Mouse (Mus musculus) MEL (cell line): ENCODE results near the gene Spop. TPM values are rescaled to one million over a fixed set of nuclear protein-coding genes. Genes with fewer than 3 reads are reported as not detected.

ENCODE experiments used
- DNase-seq: peaks from one replicate; pipeline ENCODE4 v3.0.0; 2011; ENCODE audit warnings: low read depth, low spot score
- H3K27ac ChIP-seq: 2 replicates; pipeline ENCODE4 v1.5.1; 2012; ENCODE audit warnings: low read depth, mild to moderate bottlenecking, control low read depth, low read length, moderate library complexity; ENCODE audit not compliant: control insufficient read depth
- H3K27me3 ChIP-seq, 2 experiments: fragments of 150-350 bp in 1 of 2; sonication (generic) in 1 of 2; 2 replicates each; pipeline ENCODE4 v1.6.1; 2012; ENCODE audit warnings: low read length in 2 of 2, mild to moderate bottlenecking in 2 of 2, improper control_type of control experiment in 1 of 2, moderate library complexity in 1 of 2; ENCODE audit not compliant: insufficient read depth in 2 of 2, control insufficient read depth in 1 of 2
- H3K36me3 ChIP-seq, 2 experiments: 2 replicates each; pipeline ENCODE4 v1.6.1; 2012 to 2014; ENCODE audit warnings: low read length in 2 of 2, improper control_type of control experiment in 1 of 2, inconsistent platforms in 1 of 2, mild to moderate bottlenecking in 1 of 2; ENCODE audit not compliant: insufficient read depth in 2 of 2, control insufficient read depth in 1 of 2
- H3K4me1 ChIP-seq, 2 experiments: fragments of 150-350 bp in 1 of 2; sonication (generic) in 1 of 2; 2 replicates each; pipeline ENCODE4 v1.6.1; 2012; ENCODE audit warnings: low read length in 2 of 2, improper control_type of control experiment in 1 of 2, mild to moderate bottlenecking in 1 of 2; ENCODE audit not compliant: insufficient read depth in 2 of 2, control insufficient read depth in 1 of 2
- H3K4me3 ChIP-seq, 2 experiments: fragments of 150-350 bp in 1 of 2; sonication (generic) in 1 of 2; 2 replicates each; pipeline ENCODE4 v1.5.1; 2012; ENCODE audit warnings: low read depth in 2 of 2, low read length in 2 of 2, mild to moderate bottlenecking in 2 of 2, moderate library complexity in 2 of 2, control low read depth in 1 of 2, improper control_type of control experiment in 1 of 2; ENCODE audit not compliant: control insufficient read depth in 1 of 2, insufficient read depth in 1 of 2
- H3K79me2 ChIP-seq: 2 replicates; pipeline ENCODE4 v1.6.1; 2012; ENCODE audit warnings: mild to moderate bottlenecking, low read length, moderate library complexity; ENCODE audit not compliant: control insufficient read depth, poor library complexity, insufficient read depth
- H3K9ac ChIP-seq: 2 replicates; pipeline ENCODE4 v1.6.1; 2012; ENCODE audit warnings: low read depth, mild to moderate bottlenecking, control low read depth, low read length, moderate library complexity; ENCODE audit not compliant: control insufficient read depth, poor library complexity, severe bottlenecking
- H3K9me3 ChIP-seq: fragments of 150-350 bp; sonication (generic); replicated peaks from 2 replicates; pipeline ENCODE4 v1.6.1; 2012; ENCODE audit warnings: mild to moderate bottlenecking, low read length, improper control_type of control experiment, moderate library complexity; ENCODE audit not compliant: insufficient read depth
- BHLHE40 ChIP-seq: IDR thresholded peaks from 2 replicates; pipeline ENCODE4 v1.6.1; 2012; ENCODE audit warnings: low read depth, mild to moderate bottlenecking, inconsistent platforms, low read length, improper control_type of control experiment, borderline replicate concordance
- CHD1 ChIP-seq: IDR thresholded peaks from 2 replicates; pipeline ENCODE4 v1.6.1; 2012; ENCODE audit warnings: low read depth, mild to moderate bottlenecking, inconsistent platforms, low read length, improper control_type of control experiment
- CTCF ChIP-seq, 3 experiments: IDR thresholded peaks in 2 of 3; conservative IDR thresholded peaks in 1 of 3; 2 replicates each; pipeline ENCODE4 v1.5.1; 2011 to 2012; ENCODE audit warnings: low read length in 3 of 3, low read depth in 2 of 3, mild to moderate bottlenecking in 2 of 3, improper control_type of control experiment in 1 of 3, inconsistent platforms in 1 of 3, mixed read lengths in 1 of 3, moderate library complexity in 1 of 3; ENCODE audit not compliant: control insufficient read depth in 1 of 3, insufficient read depth in 1 of 3, poor library complexity in 1 of 3, severe bottlenecking in 1 of 3
- ETS1 ChIP-seq: IDR thresholded peaks from 2 replicates; pipeline ENCODE4 v1.6.1; 2012; ENCODE audit warnings: low read depth, mild to moderate bottlenecking, inconsistent platforms, low read length, improper control_type of control experiment, moderate library complexity
- GABPA ChIP-seq: IDR thresholded peaks from 2 replicates; pipeline ENCODE4 v1.6.1; 2012; ENCODE audit warnings: low read depth, mild to moderate bottlenecking, inconsistent platforms, low read length, improper control_type of control experiment, moderate library complexity
- JUND ChIP-seq: IDR thresholded peaks from 2 replicates; pipeline ENCODE4 v1.6.1; 2011; ENCODE audit warnings: low read depth, mild to moderate bottlenecking, improper control_type of control experiment, low read length
- MAFK ChIP-seq: IDR thresholded peaks from 2 replicates; pipeline ENCODE4 v1.6.1; 2011; ENCODE audit warnings: low read depth, mild to moderate bottlenecking, low read length, improper control_type of control experiment, borderline replicate concordance
- MEF2A ChIP-seq: IDR thresholded peaks from 2 replicates; pipeline ENCODE4 v1.6.1; 2014; ENCODE audit warnings: low read depth, mild to moderate bottlenecking, inconsistent platforms, low read length, improper control_type of control experiment; ENCODE audit not compliant: poor library complexity, insufficient replicate concordance, severe bottlenecking; ENCODE audit errors: extremely low read depth
- MXI1 ChIP-seq: IDR thresholded peaks from 2 replicates; pipeline ENCODE4 v1.6.1; 2011; ENCODE audit warnings: mild to moderate bottlenecking, low read depth, low read length, improper control_type of control experiment
- NRF1 ChIP-seq: IDR thresholded peaks from 2 replicates; pipeline ENCODE4 v1.6.1; 2014; ENCODE audit warnings: low read depth, mild to moderate bottlenecking, inconsistent platforms, low read length, improper control_type of control experiment, moderate library complexity; ENCODE audit not compliant: poor library complexity, insufficient read depth, severe bottlenecking
- POLR2A ChIP-seq, 2 experiments: IDR thresholded peaks; 2 replicates each; pipeline ENCODE4 v1.6.1; 2011 to 2012; ENCODE audit warnings: low read length in 2 of 2, mild to moderate bottlenecking in 2 of 2, control low read depth in 1 of 2, improper control_type of control experiment in 1 of 2, low read depth in 1 of 2, moderate library complexity in 1 of 2; ENCODE audit not compliant: control insufficient read depth in 1 of 2, insufficient read depth in 1 of 2, poor library complexity in 1 of 2
- POLR2AphosphoS2 ChIP-seq: IDR thresholded peaks from 2 replicates; pipeline ENCODE4 v1.6.1; 2011; ENCODE audit warnings: low read length, improper control_type of control experiment
- SIN3A ChIP-seq: IDR thresholded peaks from 2 replicates; pipeline ENCODE4 v1.6.1; 2012; ENCODE audit warnings: low read length, improper control_type of control experiment, inconsistent platforms
- SMC3 ChIP-seq: IDR thresholded peaks from 2 replicates; pipeline ENCODE4 v1.6.1; 2011; ENCODE audit warnings: low read depth, low read length, improper control_type of control experiment
- TAL1 ChIP-seq: IDR thresholded peaks from 2 replicates; pipeline ENCODE4 v1.6.1; 2012; ENCODE audit warnings: mild to moderate bottlenecking, inconsistent platforms, low read length, moderate library complexity, mixed read lengths
- TBP ChIP-seq: IDR thresholded peaks from 2 replicates; pipeline ENCODE4 v1.8.0; 2011; ENCODE audit warnings: low read depth, low read length, improper control_type of control experiment
- TCF12 ChIP-seq: IDR thresholded peaks from 2 replicates; pipeline ENCODE4 v1.6.1; 2014; ENCODE audit warnings: low read depth, mild to moderate bottlenecking, inconsistent platforms, low read length, improper control_type of control experiment, moderate library complexity
- UBTF ChIP-seq: IDR thresholded peaks from 2 replicates; pipeline ENCODE4 v1.6.1; 2012; ENCODE audit warnings: low read depth, mild to moderate bottlenecking, inconsistent platforms, low read length, improper control_type of control experiment, moderate library complexity, borderline replicate concordance; ENCODE audit not compliant: insufficient read depth
- USF2 ChIP-seq, 2 experiments: IDR thresholded peaks; 2 replicates each; pipeline ENCODE4 v1.6.1; 2011 to 2012; ENCODE audit warnings: improper control_type of control experiment in 2 of 2, low read length in 2 of 2, borderline replicate concordance in 1 of 2, inconsistent platforms in 1 of 2, low read depth in 1 of 2, mild to moderate bottlenecking in 1 of 2; ENCODE audit not compliant: insufficient read depth in 1 of 2
- ZKSCAN1 ChIP-seq: IDR thresholded peaks from 2 replicates; pipeline ENCODE4 v1.6.1; 2012; ENCODE audit warnings: low read depth, mild to moderate bottlenecking, inconsistent platforms, low read length, improper control_type of control experiment, moderate library complexity
- ZMIZ1 ChIP-seq: IDR thresholded peaks from 2 replicates; pipeline ENCODE4 v1.6.1; 2012; ENCODE audit warnings: low read depth, mild to moderate bottlenecking, inconsistent platforms, low read length, improper control_type of control experiment, moderate library complexity
- polyA plus RNA-seq, 2 experiments: library from polyadenylated mRNA; stranded (reverse) in 1 of 2; unstranded in 1 of 2; fragments of >175 nt in 1 of 2; fragments of >200 nt in 1 of 2; gene quantifications; 2 replicates each; pipeline versions ENCODE4 v1.2.1 to v1.2.4; 2012; ENCODE audit warnings: low replicate concordance in 2 of 2, low read depth in 1 of 2; ENCODE audit not compliant: insufficient read length in 2 of 2, insufficient read depth in 1 of 2, missing spikeins in 1 of 2
- total RNA-seq: library from RNA; depleted of rRNA; stranded (reverse); fragments of 300-350 nt; gene quantifications from 2 replicates; pipeline ENCODE4 v1.2.3, GENCODE M21; 2012

The Spop gene
- total and polyA plus RNA-seq, 3 experiments = 41.5 to 84.0 TPM; not detected in 1

- no peak for DNase-seq
Observed at GRCm38 (mm10) chr11:95494374-95494773, 80.5 kb downstream of the Spop start.

GRCm38 (mm10) chr11:95495883-95496282 is 82.0 kb downstream of the Spop start:
- Histone ChIP-seq H3K9ac (no peak overlapping the region), H3K4me1 (no peaks in the 10 kb centered on the region), H3K79me2 (no peaks in the 10 kb centered on the region), H3K27me3 (no peaks in the 10 kb centered on the region), H3K27ac (no peak overlapping the region), H3K36me3 (peaks cover 0 to 8% of the 10 kb centered on the region in 2 experiments; a peak in 2 of 4 replicates), H3K4me3 (no peak overlapping the region), H3K9me3 (no peaks in the 10 kb centered on the region)
- TF ChIP-seq MEF2A (no peak), POLR2AphosphoS2 (0 out of 2 replicates have a peak, but pooled peaks have one; percentile 21), MAFK (no peak)
- no peak for DNase-seq

More at GRCm38 (mm10) chr11:95494374-95494773, 80.5 kb downstream of the Spop start:
- Histone ChIP-seq H3K27ac (no peak overlapping the region), H3K36me3 (peaks cover 0 to 9% of the 10 kb centered on the region in 2 experiments; a peak in 2 of 4 replicates), H3K9ac (no peak overlapping the region), H3K27me3 (no peaks in the 10 kb centered on the region), H3K4me1 (no peaks in the 10 kb centered on the region), H3K9me3 (no peaks in the 10 kb centered on the region), H3K4me3 (no peak overlapping the region), H3K79me2 (no peaks in the 10 kb centered on the region)
- no peak for TF ChIP-seq MXI1
- no peak for TF ChIP-seq GABPA
- TF ChIP-seq ZMIZ1 = no peak
- no peak for TF ChIP-seq ZKSCAN1
- no peak for TF ChIP-seq ETS1
- TF ChIP-seq SMC3 = no peak
- no peak for TF ChIP-seq JUND
- no peak for TF ChIP-seq SIN3A
- no peak for TF ChIP-seq NRF1
- no peak for TF ChIP-seq TCF12
- no peak for TF ChIP-seq UBTF
- no peak for TF ChIP-seq POLR2A (IDR thresholded peaks at IDR 0.05; ENCODE audit: control insufficient read depth in 1 of 2, insufficient read depth in 1 of 2, low read depth in 1 of 2, low read length in 2 of 2, poor library complexity in 1 of 2)
- no peak for TF ChIP-seq CTCF (IDR thresholded peaks at IDR 0.05 in 2 of 3, conservative IDR thresholded peaks at IDR 0.05 in 1 of 3; ENCODE audit: control insufficient read depth in 1 of 3, insufficient read depth in 1 of 3, low read depth in 2 of 3, low read length in 3 of 3, poor library complexity in 1 of 3, severe bottlenecking in 1 of 3)
- no peak for TF ChIP-seq TAL1
- TF ChIP-seq TBP = no peak
- no peak for TF ChIP-seq BHLHE40
- TF ChIP-seq USF2 (IDR thresholded peaks at IDR 0.05; ENCODE audit: borderline replicate concordance in 1 of 2, insufficient read depth in 1 of 2, low read depth in 1 of 2, low read length in 2 of 2) = no peak
- TF ChIP-seq CHD1 = no peak
